Mouse (Mus musculus): ENCODE measurements around the gene Olfr1410. TPM values are rescaled to one million over a fixed set of nuclear protein-coding genes. Genes with fewer than 3 reads are reported as not detected.

Gene Olfr1410
- polyA plus RNA-seq (2012; ENCODE audit: insufficient read depth, low replicate concordance): not detected in 2 replicates

GRCm38 (mm10) chr1:92605482-92605881, at the start of gene Olfr1410:
Gene Olfr1410, plus strand, starts transcription at chr1:92605782.
- Histone ChIP-seq H3K4me1 (peaks cover 4% of the 10 kb centered on the region; the same call in 1 of the 2 replicates), H3K9me3 (peaks cover 5% of the 10 kb centered on the region), H3K27me3 (replicated peaks) (peaks cover 69% of the 10 kb centered on the region), H3K36me3 (replicated peaks; ENCODE audit: low read length) (no peaks in the 10 kb centered on the region), H3K4me3 (replicated peaks) (no peak within 1 kb of the TSS)
- TF ChIP-seq GATA1 (IDR thresholded peaks at IDR 0.05; ENCODE audit: borderline replicate concordance, low read length) (no peak), FLI1 (IDR thresholded peaks at IDR 0.05; ENCODE audit: low read length) (no peak)

GRCm38 (mm10) chr1:92571022-92571421, 34.6 kb upstream of the Olfr1410 start, which contains the start of gene Olfr1413:
Gene Olfr1413, plus strand, starts transcription at chr1:92571322.
- Histone ChIP-seq H3K36me3 (replicated peaks; ENCODE audit: low read length) (no peaks in the 10 kb centered on the region), H3K27me3 (replicated peaks) (peaks cover 31% of the 10 kb centered on the region), H3K4me1 (no peaks in the 10 kb centered on the region), H3K9me3 (no peaks in the 10 kb centered on the region), H3K4me3 (replicated peaks) (no peak within 1 kb of the TSS)
- TF ChIP-seq GATA1 (IDR thresholded peaks at IDR 0.05; ENCODE audit: borderline replicate concordance, low read length) (no peak), FLI1 (IDR thresholded peaks at IDR 0.05; ENCODE audit: low read length) (no peak)

GRCm38 (mm10) chr1:92585479-92585878, 20.1 kb upstream of the Olfr1410 start, which contains the start of gene Olfr1412:
Gene Olfr1412, plus strand, starts transcription at chr1:92585779.
- peaks cover 4% of the 10 kb centered on the region; the same call in 1 of the 2 replicates for H3K9me3 ChIP-seq
- H3K4me1 ChIP-seq: no peaks in the 10 kb centered on the region
- TF ChIP-seq GATA1 (IDR thresholded peaks at IDR 0.05; ENCODE audit: borderline replicate concordance, low read length): no peak
- no peak for TF ChIP-seq FLI1 (IDR thresholded peaks at IDR 0.05; ENCODE audit: low read length)
- H3K27me3 ChIP-seq (replicated peaks): peaks cover 18% of the 10 kb centered on the region
- H3K36me3 ChIP-seq (replicated peaks; ENCODE audit: low read length): no peaks in the 10 kb centered on the region
- no peak within 1 kb of the TSS for H3K4me3 ChIP-seq (replicated peaks)

- TF ChIP-seq FLI1 (IDR thresholded peaks at IDR 0.05; ENCODE audit: low read length): no peak
- no peak for TF ChIP-seq GATA1 (IDR thresholded peaks at IDR 0.05; ENCODE audit: borderline replicate concordance, low read length)
- peaks cover 27% of the 10 kb centered on the region for H3K27me3 ChIP-seq (replicated peaks)
Observed at GRCm38 (mm10) chr1:92594111-92594510, 11.5 kb upstream of the Olfr1410 start, which contains the start of gene Olfr1411. Gene Olfr1411, plus strand, starts transcription at chr1:92594411.

GRCm38 (mm10) chr1:92596019-92596418, 9.6 kb upstream of the Olfr1410 start:
- TF ChIP-seq GATA1 (IDR thresholded peaks at IDR 0.05; ENCODE audit: borderline replicate concordance, low read length) (no peak), FLI1 (IDR thresholded peaks at IDR 0.05; ENCODE audit: low read length) (no peak)
- H3K4me1 ChIP-seq: no peaks in the 10 kb centered on the region
- no peak overlapping the region for H3K4me3 ChIP-seq (replicated peaks)
- no peaks in the 10 kb centered on the region for H3K36me3 ChIP-seq (replicated peaks; ENCODE audit: low read length)
- peaks cover 27% of the 10 kb centered on the region for H3K27me3 ChIP-seq (replicated peaks)
- H3K9me3 ChIP-seq: no peaks in the 10 kb centered on the region

More at GRCm38 (mm10) chr1:92594111-92594510, 11.5 kb upstream of the Olfr1410 start, which contains the start of gene Olfr1411:
- H3K36me3 ChIP-seq (replicated peaks; ENCODE audit: low read length): no peaks in the 10 kb centered on the region
- H3K4me1 ChIP-seq: no peaks in the 10 kb centered on the region
- no peaks in the 10 kb centered on the region for H3K9me3 ChIP-seq
- H3K4me3 ChIP-seq (replicated peaks): no peak within 1 kb of the TSS

- H3K9me3 ChIP-seq: peaks cover 7% of the 10 kb centered on the region
- peaks cover 4% of the 10 kb centered on the region; the same call in 1 of the 2 replicates for H3K4me1 ChIP-seq
- H3K36me3 ChIP-seq (replicated peaks; ENCODE audit: low read length): no peaks in the 10 kb centered on the region
- H3K27me3 ChIP-seq (replicated peaks): peaks cover 71% of the 10 kb centered on the region
- TF ChIP-seq FLI1 (IDR thresholded peaks at IDR 0.05; ENCODE audit: low read length) (no peak), GATA1 (IDR thresholded peaks at IDR 0.05; ENCODE audit: borderline replicate concordance, low read length) (no peak)
- H3K4me3 ChIP-seq (replicated peaks): no peak overlapping the region
Observed at GRCm38 (mm10) chr1:92607711-92608110, 2.1 kb downstream of the Olfr1410 start.

GRCm38 (mm10) chr1:92611008-92611407, 5.4 kb downstream of the Olfr1410 start:
- TF ChIP-seq GATA1 (IDR thresholded peaks at IDR 0.05; ENCODE audit: borderline replicate concordance, low read length) (no peak), FLI1 (IDR thresholded peaks at IDR 0.05; ENCODE audit: low read length) (no peak)
- peaks cover 7% of the 10 kb centered on the region for H3K9me3 ChIP-seq
- peaks cover 52% of the 10 kb centered on the region for H3K27me3 ChIP-seq (replicated peaks)

GRCm38 (mm10) chr1:92613175-92613574, 7.6 kb downstream of the Olfr1410 start:
- Histone ChIP-seq H3K27me3 (replicated peaks) (peaks cover 47% of the 10 kb centered on the region), H3K36me3 (replicated peaks; ENCODE audit: low read length) (no peaks in the 10 kb centered on the region), H3K9me3 (peaks cover 7% of the 10 kb centered on the region), H3K4me3 (replicated peaks) (no peak overlapping the region), H3K4me1 (peaks cover 19% of the 10 kb centered on the region)
- TF ChIP-seq GATA1 (IDR thresholded peaks at IDR 0.05; ENCODE audit: borderline replicate concordance, low read length): no peak
- no peak for TF ChIP-seq FLI1 (IDR thresholded peaks at IDR 0.05; ENCODE audit: low read length)

More at GRCm38 (mm10) chr1:92611008-92611407, 5.4 kb downstream of the Olfr1410 start:
- Histone ChIP-seq H3K36me3 (replicated peaks; ENCODE audit: low read length) (no peaks in the 10 kb centered on the region), H3K4me1 (peaks cover 9% of the 10 kb centered on the region), H3K4me3 (replicated peaks) (no peak overlapping the region)

GRCm38 (mm10) chr1:92614516-92614915, 8.9 kb downstream of the Olfr1410 start:
- Histone ChIP-seq H3K36me3 (replicated peaks; ENCODE audit: low read length) (no peaks in the 10 kb centered on the region), H3K9me3 (peaks cover 7% of the 10 kb centered on the region), H3K27me3 (replicated peaks) (peaks cover 48% of the 10 kb centered on the region), H3K4me3 (replicated peaks) (no peak overlapping the region), H3K4me1 (peaks cover 22% of the 10 kb centered on the region)
- no peak for TF ChIP-seq GATA1 (IDR thresholded peaks at IDR 0.05; ENCODE audit: borderline replicate concordance, low read length)
- TF ChIP-seq FLI1 (IDR thresholded peaks at IDR 0.05; ENCODE audit: low read length): no peak

GRCm38 (mm10) chr1:92616046-92616445, 10.5 kb downstream of the Olfr1410 start:
- no peaks in the 10 kb centered on the region for H3K36me3 ChIP-seq (replicated peaks; ENCODE audit: low read length)
- H3K4me1 ChIP-seq: peaks cover 22% of the 10 kb centered on the region
- TF ChIP-seq FLI1 (IDR thresholded peaks at IDR 0.05; ENCODE audit: low read length): no peak
- no peak for TF ChIP-seq GATA1 (IDR thresholded peaks at IDR 0.05; ENCODE audit: borderline replicate concordance, low read length)
- no peak overlapping the region for H3K4me3 ChIP-seq (replicated peaks)
- H3K9me3 ChIP-seq: no peaks in the 10 kb centered on the region
- peaks cover 51% of the 10 kb centered on the region for H3K27me3 ChIP-seq (replicated peaks)

Measured in megakaryocyte, embryonic 14.5 days (primary cell).